Mouse (Mus musculus): ENCODE results near the gene Wfdc1. TPM values are rescaled to one million over a fixed set of nuclear protein-coding genes. Genes with fewer than 3 reads are reported as not detected.

The Wfdc1 gene
- polyA plus RNA-seq, 1 experiment from 2014 or later: 2.6 TPM

GRCm38 (mm10) chr8:119663440-119663839 is 2.7 kb upstream of the Wfdc1 start:
- H3K9ac ChIP-seq: no peak overlapping the region
- H3K4me2 ChIP-seq (replicated peaks): no peak overlapping the region
- no peaks in the 10 kb centered on the region for H3K36me3 ChIP-seq
- ATAC-seq (ENCODE audit: insufficient number of reproducible peaks, low FRiP score, low TSS enrichment, low read depth): no peak
- 60% methylated on average over 11 of the region's 11 CpGs for WGBS
- no peaks in the 10 kb centered on the region for H3K9me3 ChIP-seq (replicated peaks)
- no peak overlapping the region for H3K27ac ChIP-seq (replicated peaks)
- H3K27me3 ChIP-seq: peaks cover 5% of the 10 kb centered on the region
- peaks cover 24% of the 10 kb centered on the region for H3K4me1 ChIP-seq
- H3K4me3 ChIP-seq (replicated peaks): no peak overlapping the region

GRCm38 (mm10) chr8:119665270-119665669 is 895 bp upstream of the Wfdc1 start:
- Histone ChIP-seq H3K9me3 (replicated peaks) (no peaks in the 10 kb centered on the region), H3K4me2 (replicated peaks) (no peak overlapping the region), H3K36me3 (no peaks in the 10 kb centered on the region), H3K4me1 (peaks cover 24% of the 10 kb centered on the region), H3K9ac (no peak overlapping the region), H3K4me3 (replicated peaks) (no peak overlapping the region), H3K27ac (replicated peaks) (no peak overlapping the region), H3K27me3 (peaks cover 5% of the 10 kb centered on the region)
- 65% methylated on average over 6 of the region's 6 CpGs for WGBS
- ATAC-seq (ENCODE audit: insufficient number of reproducible peaks, low FRiP score, low TSS enrichment, low read depth): no peak

GRCm38 (mm10) chr8:119668447-119668846 is 2.3 kb downstream of the Wfdc1 start:
- ATAC-seq (ENCODE audit: insufficient number of reproducible peaks, low FRiP score, low TSS enrichment, low read depth): no peak
- Histone ChIP-seq H3K9ac (no peak overlapping the region), H3K9me3 (replicated peaks) (no peaks in the 10 kb centered on the region), H3K27ac (replicated peaks) (no peak overlapping the region), H3K4me2 (replicated peaks) (no peak overlapping the region), H3K4me3 (replicated peaks) (no peak overlapping the region), H3K36me3 (no peaks in the 10 kb centered on the region), H3K4me1 (peaks cover 21% of the 10 kb centered on the region), H3K27me3 (peaks cover 5% of the 10 kb centered on the region)
- WGBS: 57% methylated on average over 9 of the region's 9 CpGs

- H3K4me2 ChIP-seq (replicated peaks): no peak overlapping the region
- H3K9me3 ChIP-seq (replicated peaks): no peaks in the 10 kb centered on the region
- 57% methylated on average over 12 of the region's 12 CpGs for WGBS
- ATAC-seq (ENCODE audit: insufficient number of reproducible peaks, low FRiP score, low TSS enrichment, low read depth): no peak
- H3K27me3 ChIP-seq: peaks cover 5% of the 10 kb centered on the region
- H3K9ac ChIP-seq: no peak overlapping the region
- H3K27ac ChIP-seq (replicated peaks): no peak overlapping the region
- H3K36me3 ChIP-seq: no peaks in the 10 kb centered on the region
- no peak overlapping the region for H3K4me3 ChIP-seq (replicated peaks)
- peaks cover 21% of the 10 kb centered on the region for H3K4me1 ChIP-seq
These were observed 3.1 kb downstream of the Wfdc1 start for GRCm38 (mm10) chr8:119669284-119669683.

GRCm38 (mm10) chr8:119670419-119671091 is 4.4 kb downstream of the Wfdc1 start:
- peaks cover 17% of the 10 kb centered on the region for H3K4me1 ChIP-seq
- 35% methylated on average over 16 of the region's 16 CpGs for WGBS
- H3K4me3 ChIP-seq (replicated peaks): no peak overlapping the region
- H3K9me3 ChIP-seq (replicated peaks): no peaks in the 10 kb centered on the region
- 0 out of 2 replicates have a peak overlapping the region, but pooled peaks have one; percentile 24 for H3K4me2 ChIP-seq (replicated peaks)
- no peaks in the 10 kb centered on the region for H3K36me3 ChIP-seq
- H3K27ac ChIP-seq (replicated peaks): peak overlapping the region; percentile 58; the same call in 1 of the 2 replicates
- no peak overlapping the region for H3K9ac ChIP-seq
- no peak for ATAC-seq (ENCODE audit: insufficient number of reproducible peaks, low FRiP score, low TSS enrichment, low read depth)
- H3K27me3 ChIP-seq: peaks cover 5% of the 10 kb centered on the region

GRCm38 (mm10) chr8:119673976-119674555 is 7.9 kb downstream of the Wfdc1 start:
- Histone ChIP-seq H3K4me1 (peaks cover 13% of the 10 kb centered on the region; the same call in 1 of the 2 replicates), H3K4me2 (replicated peaks) (no peak overlapping the region), H3K9ac (no peak overlapping the region), H3K27ac (replicated peaks) (no peak overlapping the region), H3K9me3 (replicated peaks) (no peaks in the 10 kb centered on the region), H3K36me3 (no peaks in the 10 kb centered on the region), H3K27me3 (no peaks in the 10 kb centered on the region), H3K4me3 (replicated peaks) (no peak overlapping the region)
- 78% methylated on average over 11 of the region's 11 CpGs for WGBS
- ATAC-seq (ENCODE audit: insufficient number of reproducible peaks, low FRiP score, low TSS enrichment, low read depth): no peak

GRCm38 (mm10) chr8:119675457-119675856 is 9.3 kb downstream of the Wfdc1 start:
- H3K9ac ChIP-seq: no peak overlapping the region
- no peak overlapping the region for H3K4me2 ChIP-seq (replicated peaks)
- no peaks in the 10 kb centered on the region for H3K27me3 ChIP-seq
- WGBS: 63% methylated on average over 5 of the region's 5 CpGs
- no peak overlapping the region for H3K27ac ChIP-seq (replicated peaks)
- H3K4me1 ChIP-seq: peaks cover 11% of the 10 kb centered on the region; the same call in 1 of the 2 replicates
- no peaks in the 10 kb centered on the region for H3K9me3 ChIP-seq (replicated peaks)
- ATAC-seq (ENCODE audit: insufficient number of reproducible peaks, low FRiP score, low TSS enrichment, low read depth): no peak
- H3K36me3 ChIP-seq: no peaks in the 10 kb centered on the region
- no peak overlapping the region for H3K4me3 ChIP-seq (replicated peaks)

- H3K9me3 ChIP-seq (replicated peaks): no peaks in the 10 kb centered on the region
- no peak overlapping the region for H3K9ac ChIP-seq
- WGBS: 19% methylated on average over 8 of the region's 8 CpGs
- 0 out of 2 replicates have a peak, but pooled peaks cover 5% of the 10 kb centered on the region for H3K4me1 ChIP-seq
- no peak overlapping the region for H3K4me2 ChIP-seq (replicated peaks)
- no peak overlapping the region for H3K4me3 ChIP-seq (replicated peaks)
- H3K27me3 ChIP-seq: no peaks in the 10 kb centered on the region
- ATAC-seq (ENCODE audit: insufficient number of reproducible peaks, low FRiP score, low TSS enrichment, low read depth): peak; percentile 11; the same call in 1 of the 2 replicates
- H3K36me3 ChIP-seq: no peaks in the 10 kb centered on the region
- no peak overlapping the region for H3K27ac ChIP-seq (replicated peaks)
These were observed 10.2 kb downstream of the Wfdc1 start for GRCm38 (mm10) chr8:119676389-119676788.

GRCm38 (mm10) chr8:119678138-119678843 is 12.1 kb downstream of the Wfdc1 start:
- no peak for ATAC-seq (ENCODE audit: insufficient number of reproducible peaks, low FRiP score, low TSS enrichment, low read depth)
- 5% methylated on average over 18 of the region's 18 CpGs for WGBS
- no peaks in the 10 kb centered on the region for H3K27me3 ChIP-seq

GRCm38 (mm10) chr8:119679184-119679583 is 13.0 kb downstream of the Wfdc1 start:
- Histone ChIP-seq H3K9ac (no peak overlapping the region), H3K9me3 (replicated peaks) (no peaks in the 10 kb centered on the region), H3K4me1 (0 out of 2 replicates have a peak, but pooled peaks cover 5% of the 10 kb centered on the region), H3K36me3 (no peaks in the 10 kb centered on the region), H3K27ac (replicated peaks) (no peak overlapping the region), H3K4me3 (replicated peaks) (no peak overlapping the region), H3K27me3 (no peaks in the 10 kb centered on the region), H3K4me2 (replicated peaks) (no peak overlapping the region)
- WGBS: 73% methylated on average over 14 of the region's 14 CpGs
- ATAC-seq (ENCODE audit: insufficient number of reproducible peaks, low FRiP score, low TSS enrichment, low read depth): no peak

More at GRCm38 (mm10) chr8:119678138-119678843, 12.1 kb downstream of the Wfdc1 start:
- no peak overlapping the region for H3K27ac ChIP-seq (replicated peaks)
- H3K4me2 ChIP-seq (replicated peaks): peak overlapping the region; percentile 36
- 0 out of 2 replicates have a peak, but pooled peaks cover 5% of the 10 kb centered on the region for H3K4me1 ChIP-seq
- H3K36me3 ChIP-seq: no peaks in the 10 kb centered on the region
- H3K9me3 ChIP-seq (replicated peaks): no peaks in the 10 kb centered on the region
- peak overlapping the region; percentile 17 for H3K4me3 ChIP-seq (replicated peaks)
- H3K9ac ChIP-seq: no peak overlapping the region

GRCm38 (mm10) chr8:119690602-119691001 is 24.4 kb downstream of the Wfdc1 start:
- no peaks in the 10 kb centered on the region for H3K27me3 ChIP-seq
- no peaks in the 10 kb centered on the region for H3K36me3 ChIP-seq
- no peaks in the 10 kb centered on the region for H3K4me1 ChIP-seq
- H3K9me3 ChIP-seq (replicated peaks): no peaks in the 10 kb centered on the region
- no peak overlapping the region for H3K4me2 ChIP-seq (replicated peaks)
- H3K9ac ChIP-seq: no peak overlapping the region
- ATAC-seq (ENCODE audit: insufficient number of reproducible peaks, low FRiP score, low TSS enrichment, low read depth): no peak
- H3K27ac ChIP-seq (replicated peaks): no peak overlapping the region
- WGBS: 44% methylated on average over 6 of the region's 6 CpGs
- H3K4me3 ChIP-seq (replicated peaks): no peak overlapping the region
